Mouse (Mus musculus): ENCODE results near the gene Foxf1.

The Foxf1 gene

GRCm38 (mm10) chr8:121128531-121129264, 44.5 kb downstream of the Foxf1 start:
- intact Hi-C loops (cut with DNase I) = loop anchor here (10.0 kb wide), 1 partner anchor 106 kb away; no protein-coding TSS in a partner anchor

- intact Hi-C loops (cut with DNase I) = loop anchor here (10.0 kb wide), 1 partner anchor 105 kb away; no protein-coding TSS in a partner anchor
These were observed 45.2 kb downstream of the Foxf1 start for GRCm38 (mm10) chr8:121129265-121129940.

- intact Hi-C loops (cut with DNase I) = no loop called here
These were observed 46.3 kb downstream of the Foxf1 start for GRCm38 (mm10) chr8:121130522-121130921.

- intact Hi-C loops (cut with DNase I) = no loop called here
These were observed 48.9 kb downstream of the Foxf1 start for GRCm38 (mm10) chr8:121132961-121133513.

- intact Hi-C loops (cut with DNase I) = no loop called here
These were observed 49.9 kb downstream of the Foxf1 start for GRCm38 (mm10) chr8:121134102-121134501.

GRCm38 (mm10) chr8:121134512-121134911, 50.3 kb downstream of the Foxf1 start:
- intact Hi-C loops (cut with DNase I) = no loop called here

GRCm38 (mm10) chr8:121136856-121137255, 52.7 kb downstream of the Foxf1 start:
- intact Hi-C loops (cut with DNase I) = no loop called here

Small RNA genes within 50 kb of the gene (microRNA-seq; reads per million reads assigned to microRNA genes)
- 0 reads per million in 2 experiments for gene Gm27530
